Mouse (Mus musculus) lung, postnatal 0 days (tissue): Measurements from ENCODE around the gene Sirt3.
A peak's percentile ranks its signal among the peaks of the same experiment; 100 is the strongest.

ENCODE experiments used
- CTCF ChIP-seq: IDR thresholded peaks from 2 replicates; pipeline ENCODE4 v1.5.1; 2016; ENCODE audit warnings: antibody characterized with exemption, mild to moderate bottlenecking
- EP300 ChIP-seq: IDR thresholded peaks from 2 replicates; pipeline ENCODE4 v1.6.1; 2016; ENCODE audit warnings: antibody characterized with exemption, mild to moderate bottlenecking, control low read depth

DNA sequence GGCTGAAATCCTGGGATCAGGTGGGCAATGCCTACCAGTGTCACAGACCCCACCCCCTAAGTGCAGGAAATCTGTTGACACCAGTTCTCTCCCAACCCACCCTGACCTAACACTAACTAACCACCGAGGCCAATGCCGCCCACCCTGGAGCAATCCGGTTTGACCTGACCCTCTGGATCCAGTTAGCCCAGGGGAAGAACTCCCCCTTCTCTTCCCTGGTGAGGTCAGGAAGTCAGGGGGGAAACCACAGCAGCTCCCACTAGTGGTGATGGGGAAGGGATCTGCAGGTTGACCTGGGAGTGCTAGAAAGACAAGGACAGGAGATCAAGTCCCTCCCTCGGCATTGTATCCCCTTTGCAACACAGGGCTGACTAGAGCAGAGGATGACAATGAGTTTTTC is 36.4 kb downstream of the Sirt3 start:
- no peak for TF ChIP-seq EP300
- peak; percentile 36; the same call in 1 of the 2 replicates for TF ChIP-seq CTCF
